Mouse (Mus musculus) layer of hippocampus, adult 9-11 months (tissue): ENCODE data around the gene Iqub.

Experiments used
- DNase-seq: peaks from one replicate; pipeline ENCODE4 v3.0.0; 2022

The Iqub gene

DNA sequence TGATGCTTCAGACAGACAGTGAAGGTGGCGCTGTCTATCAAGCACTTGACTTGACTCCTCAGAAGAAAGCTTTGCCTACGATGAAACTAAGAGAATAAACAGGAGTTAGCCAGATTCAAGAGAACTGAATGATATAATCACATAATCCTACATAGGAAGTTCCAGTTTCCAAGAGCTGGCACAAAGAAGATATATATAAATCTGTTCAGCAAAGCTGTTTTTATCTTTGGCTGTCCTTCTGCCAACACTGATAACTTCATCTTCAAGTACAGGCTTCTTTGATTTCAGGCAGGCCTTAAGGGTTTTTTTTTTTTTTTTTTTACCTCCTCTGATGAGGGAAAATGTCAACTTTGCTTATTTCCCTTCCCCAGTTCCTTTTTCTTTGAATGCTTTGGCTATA is 44.7 kb downstream of the Iqub start:
- DNase-seq = peak; percentile 10

- DNase-seq = peak; percentile 63
These were observed 58.8 kb downstream of the Iqub start for GRCm38 (mm10) chr6:24456097-24456496.

GRCm38 (mm10) chr6:24451026-24451821 is 63.6 kb downstream of the Iqub start:
- DNase-seq = no peak

GRCm38 (mm10) chr6:24450241-24450640 is 64.6 kb downstream of the Iqub start:
- no peak for DNase-seq

DNA sequence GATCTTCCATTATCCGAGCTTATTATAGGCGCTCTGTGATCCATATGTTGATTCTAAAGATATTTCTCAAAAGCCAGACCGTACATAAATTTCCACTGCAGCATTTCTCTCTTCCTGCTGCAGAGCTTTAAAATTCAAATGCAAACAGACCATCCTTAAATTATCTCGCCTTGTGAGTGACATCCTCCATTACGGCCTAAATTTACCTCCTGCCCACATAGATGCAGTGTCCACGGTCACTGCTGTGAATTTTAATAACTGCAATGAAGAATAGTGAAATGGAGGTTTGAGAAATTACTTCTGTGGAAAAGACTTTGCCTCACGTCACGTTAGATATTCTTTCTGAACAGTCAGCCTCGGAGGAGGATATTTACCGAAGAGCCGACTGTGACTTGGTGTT is 98.8 kb downstream of the Iqub start:
- DNase-seq = no peak

- DNase-seq = no peak
These were observed 99.4 kb downstream of the Iqub start for GRCm38 (mm10) chr6:24415500-24415899.

DNA sequence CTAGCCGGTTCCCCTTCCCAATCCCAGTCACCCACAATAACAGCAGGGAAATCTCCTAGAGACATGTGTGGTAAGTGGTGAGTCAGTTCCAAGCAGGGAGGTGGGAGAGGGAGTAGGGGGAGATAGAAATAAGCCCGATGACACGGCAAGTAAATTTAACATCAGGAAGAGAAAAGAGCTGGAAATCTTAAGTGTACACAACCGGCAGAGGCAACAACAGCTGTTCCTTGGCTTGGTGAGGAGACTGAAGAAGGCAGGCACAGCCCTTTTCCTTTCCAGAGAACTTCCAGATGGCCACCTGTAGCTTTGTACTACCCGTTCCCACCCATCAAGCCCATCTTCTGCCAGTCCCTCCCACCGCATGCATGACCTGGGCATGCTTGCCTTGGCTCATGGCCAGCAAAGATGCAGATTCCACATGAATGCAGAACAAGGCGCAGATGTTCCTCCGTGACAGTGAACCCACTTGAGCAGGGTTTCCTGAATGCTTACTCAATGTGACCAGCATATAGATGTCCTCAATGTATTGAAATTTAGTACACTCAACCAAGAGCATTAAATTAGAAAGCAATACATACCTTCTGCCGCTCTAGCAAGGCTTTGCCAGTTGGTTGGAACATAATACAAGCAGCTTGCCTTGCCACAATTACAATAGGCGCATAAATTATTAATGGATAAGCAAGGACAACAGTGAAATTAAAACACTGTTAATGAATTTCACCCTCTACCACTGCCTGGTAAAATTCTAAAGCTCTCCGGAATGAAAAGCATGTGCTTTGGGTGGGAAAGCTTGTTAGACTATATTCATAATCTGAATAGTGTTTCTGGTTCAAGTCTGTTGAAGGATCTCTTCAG is 106.1 kb downstream of the Iqub start:
- DNase-seq = peak; percentile 40

DNA sequence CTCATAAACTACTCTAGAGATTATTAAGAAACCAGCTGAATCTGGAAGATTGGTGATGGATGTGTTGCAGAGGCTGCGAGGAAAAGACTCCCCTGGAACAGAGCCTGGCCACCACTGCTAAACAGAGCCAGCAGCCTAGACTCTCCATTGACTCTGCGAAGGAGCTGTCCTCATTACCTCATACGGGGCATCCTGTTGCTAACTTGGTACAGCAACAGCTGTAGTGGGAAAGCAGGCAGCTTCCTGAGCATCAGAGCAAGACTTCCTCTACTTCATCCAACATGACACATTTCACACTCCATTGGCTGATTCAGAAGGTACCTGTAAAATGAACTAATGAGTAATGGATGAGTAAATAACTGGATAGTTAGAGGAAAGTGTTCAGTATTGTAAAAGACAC is 107.1 kb downstream of the Iqub start:
- no peak for DNase-seq

DNA sequence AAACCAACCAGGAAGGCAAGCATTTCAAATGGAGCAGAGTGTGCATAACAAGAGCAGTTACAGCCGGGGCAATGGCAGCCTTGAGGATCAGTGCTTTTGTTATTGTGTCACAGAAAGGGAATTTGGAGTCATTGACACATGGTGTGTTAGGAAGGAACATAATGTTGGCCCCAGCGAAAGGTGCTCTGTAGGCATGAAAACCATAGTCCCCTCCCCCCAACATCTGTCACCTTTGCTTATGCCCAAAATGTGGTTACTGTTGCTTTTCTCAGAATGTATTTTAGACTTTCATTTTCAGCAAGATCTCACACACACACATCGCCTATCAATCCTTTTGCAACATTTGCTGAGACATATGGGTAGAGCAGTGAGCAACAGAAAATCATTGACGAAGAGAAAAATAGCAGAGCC is 117.6 kb downstream of the Iqub start:
- peak; percentile 86 for DNase-seq
